Mouse (Mus musculus): ENCODE measurements around the gene Cend1. TPM values are rescaled to one million over a fixed set of nuclear protein-coding genes. Genes with fewer than 3 reads are reported as not detected.

Cend1 gene
- under 1 TPM; 0.39 to 0.96 TPM for polyA plus RNA-seq (2017; shearing (Covaris generic))

DNA sequence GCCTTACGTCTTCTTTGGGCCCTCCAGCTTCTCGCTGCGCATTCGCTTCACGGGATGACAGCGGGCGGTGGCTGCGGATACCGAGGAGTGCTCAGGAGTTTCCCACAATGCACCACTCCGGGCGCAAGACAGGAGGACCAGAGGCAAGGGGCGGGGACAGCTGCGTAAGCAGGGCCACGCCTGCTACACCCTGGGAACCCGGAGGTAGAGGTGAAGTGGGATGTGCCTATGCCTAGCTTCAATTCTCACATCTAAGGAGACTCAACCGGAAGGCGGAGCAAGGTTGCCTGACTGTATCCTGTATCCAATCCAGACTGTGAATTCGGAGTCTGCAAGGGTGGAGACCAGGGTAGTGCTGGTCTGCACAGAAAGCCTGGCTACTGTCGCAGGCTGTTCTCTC is at the start of gene Cend1:
TSS of gene Cend1 (minus strand) at position 182 of the 400 bp plus-strand sequence.

GRCm38 (mm10) chr7:141475011-141475804 is 45.9 kb upstream of the Cend1 start, which contains the start of the genes Polr2l and Tspan4:
Polr2l (minus strand) TSS chr7:141475132.
Tspan4 (plus strand) TSS chr7:141475240.

GRCm38 (mm10) chr7:141467230-141468030 is 38.1 kb upstream of the Cend1 start, which contains the start of gene Cd151:
Cd151 (plus strand) TSS chr7:141467392.

GRCm38 (mm10) chr7:141460391-141461113 is 31.3 kb upstream of the Cend1 start, which contains the start of gene Cracr2b:
Cracr2b (plus strand) TSS chr7:141461094.

DNA sequence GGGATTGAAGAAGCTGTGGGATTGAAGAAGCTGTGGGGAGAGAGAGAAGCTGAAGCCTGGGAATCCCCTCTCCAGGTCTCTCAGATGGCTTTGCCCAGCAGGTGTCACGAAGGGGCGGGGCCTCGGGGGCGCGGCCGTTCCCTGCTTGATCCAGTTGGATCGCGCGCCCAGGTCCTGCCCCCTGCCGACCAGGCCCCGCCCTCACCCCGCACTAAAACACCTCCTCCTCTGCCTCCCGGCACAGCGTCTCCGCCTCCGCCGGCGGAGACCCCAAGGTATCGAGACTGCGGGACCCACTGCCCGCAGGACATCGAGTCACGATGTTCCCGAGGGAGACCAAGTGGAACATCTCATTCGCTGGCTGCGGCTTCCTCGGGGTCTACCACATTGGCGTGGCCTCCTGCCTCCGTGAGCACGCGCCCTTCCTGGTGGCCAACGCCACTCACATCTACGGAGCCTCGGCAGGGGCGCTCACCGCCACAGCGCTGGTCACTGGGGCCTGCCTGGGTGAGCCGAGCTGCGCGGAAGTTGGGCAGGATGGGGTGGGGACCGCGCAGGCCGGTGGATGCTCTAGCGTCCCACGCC is 25.8 kb upstream of the Cend1 start, which contains the start of gene Pnpla2:
TSS of gene Pnpla2 (plus strand) at position 232 of the 585 bp plus-strand sequence.

GRCm38 (mm10) chr7:141447110-141447991 is 18.1 kb upstream of the Cend1 start, which contains the start of gene Rplp2:
Rplp2 (plus strand) TSS chr7:141447370.

GRCm38 (mm10) chr7:141443828-141444237 is 14.5 kb upstream of the Cend1 start, which contains the start of gene Pidd1:
Pidd1 (minus strand) TSS chr7:141444025.

DNA sequence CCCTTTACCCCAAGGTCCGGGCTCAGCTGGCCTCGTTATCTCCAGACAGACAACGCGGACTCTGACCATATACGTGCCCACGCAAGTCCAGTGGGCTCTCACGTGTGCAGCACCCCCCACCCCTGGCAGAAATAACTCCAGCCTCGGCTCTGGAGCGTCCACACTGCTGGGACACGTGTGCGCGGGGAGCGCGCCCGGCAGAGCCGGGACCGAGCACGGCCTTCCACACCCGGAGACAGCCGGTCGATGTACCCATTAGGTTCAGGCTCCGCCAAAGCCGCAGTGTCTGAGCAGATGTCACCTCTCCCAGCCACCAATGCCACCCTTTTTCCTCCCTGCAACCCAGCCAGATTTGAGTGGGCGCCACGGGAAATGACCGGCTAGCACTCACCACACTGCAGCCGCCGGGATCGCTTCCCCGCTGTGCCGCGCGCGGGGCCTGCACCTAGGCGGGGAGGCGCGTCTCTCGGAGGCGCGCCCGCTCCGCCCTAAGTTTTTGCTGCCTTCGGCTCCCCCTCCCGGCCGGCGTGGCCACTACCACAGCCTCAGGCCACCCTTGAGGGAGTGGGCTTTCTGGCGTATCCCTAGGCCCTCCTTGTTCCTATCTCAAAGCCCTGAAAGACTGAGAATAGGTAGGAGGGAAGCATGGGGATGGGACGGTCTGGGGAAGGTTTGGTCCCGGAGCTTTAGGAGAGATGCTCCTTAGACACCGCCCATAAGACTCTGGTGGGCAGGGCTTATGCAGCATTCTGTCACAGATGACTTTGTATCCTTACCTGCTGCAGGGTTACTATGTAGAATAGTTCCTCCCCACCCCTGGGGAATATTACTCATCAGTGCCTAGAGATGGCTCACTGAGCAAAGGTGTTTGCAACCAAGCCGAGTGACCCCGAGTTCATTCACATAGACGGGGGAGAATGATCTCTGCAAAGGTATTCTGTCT is 8.2 kb upstream of the Cend1 start, which contains the start of gene Slc25a22:
TSS of gene Slc25a22 (minus strand) at position 715 of the 943 bp plus-strand sequence.

GRCm38 (mm10) chr7:141413809-141414584 is 15.3 kb downstream of the Cend1 start, which contains the start of gene Gatd1:
Gatd1 (minus strand) TSS chr7:141414136.

GRCm38 (mm10) chr7:141391625-141392551 is 37.4 kb downstream of the Cend1 start, which contains the start of gene Taldo1:
Taldo1 (plus strand) TSS chr7:141392199.

Other genes with a start within 250 kb of the Cend1 start
- gene Hras, start 235.5 kb downstream of the Cend1 start, polyA plus RNA-seq (2017; shearing (Covaris generic)), result 10 to 100 TPM; 56.0 to 61.9 TPM
- gene Lrrc56, start 235.3 kb downstream of the Cend1 start, polyA plus RNA-seq (2017; shearing (Covaris generic)), result 1 to 10 TPM; 2.2 to 5.0 TPM
- gene Lmntd2, start 215.4 kb downstream of the Cend1 start, polyA plus RNA-seq (2017; shearing (Covaris generic)), result 1 to 10 TPM; 8.3 to 9.9 TPM
- gene Rassf7, start 213.6 kb downstream of the Cend1 start, polyA plus RNA-seq (2017; shearing (Covaris generic)), result 10 to 100 TPM; 18.6 to 23.4 TPM
- 10 to 100 TPM; 55.5 to 85.8 TPM for gene Phrf1, start 200.7 kb downstream of the Cend1 start, polyA plus RNA-seq (2017; shearing (Covaris generic))
- 100 to 1,000 TPM; 105 to 126 TPM for gene Irf7, start 163.0 kb downstream of the Cend1 start, polyA plus RNA-seq (2017; shearing (Covaris generic))
- gene Cdhr5, start 152.7 kb downstream of the Cend1 start, polyA plus RNA-seq (2017; shearing (Covaris generic)), result under 1 TPM in 1 of 2 experiments, not detected in 1; 0.07 TPM
- gene Sct, start 150.4 kb downstream of the Cend1 start, polyA plus RNA-seq (2017; shearing (Covaris generic)), result not detected
- under 1 TPM in 1 of 2 experiments, not detected in 1; 0.06 TPM for gene Drd4, start 137.5 kb downstream of the Cend1 start, polyA plus RNA-seq (2017; shearing (Covaris generic))
- gene Deaf1, start 101.8 kb downstream of the Cend1 start, polyA plus RNA-seq (2017; shearing (Covaris generic)), result 10 to 100 TPM; 48.0 to 58.2 TPM
- gene Tmem80, start 101.8 kb downstream of the Cend1 start, polyA plus RNA-seq (2017; shearing (Covaris generic)), result 10 to 100 TPM; 37.5 to 40.6 TPM
- gene Eps8l2, start 90.6 kb downstream of the Cend1 start, polyA plus RNA-seq (2017; shearing (Covaris generic)), result under 1 TPM in 1 of 2 experiments, not detected in 1; 0.09 TPM
- gene Taldo1, start 37.3 kb downstream of the Cend1 start, polyA plus RNA-seq (2017; shearing (Covaris generic)), result 100 to 1,000 TPM; 342 to 415 TPM
- gene Gatd1, start 15.4 kb downstream of the Cend1 start, polyA plus RNA-seq (2017; shearing (Covaris generic)), result 10 to 100 TPM; 72.8 to 73.0 TPM
- 10 to 100 TPM; 56.7 to 57.4 TPM for gene Slc25a22, start 8.4 kb upstream of the Cend1 start, polyA plus RNA-seq (2017; shearing (Covaris generic))
- 10 to 100 TPM; 10.4 to 10.6 TPM for gene Pidd1, start 14.5 kb upstream of the Cend1 start, polyA plus RNA-seq (2017; shearing (Covaris generic))
- gene Rplp2, start 17.9 kb upstream of the Cend1 start, polyA plus RNA-seq (2017; shearing (Covaris generic)), result 1,000 to 10,000 TPM; 1,171 to 2,116 TPM
- 10 to 100 TPM; 88.2 to 90.1 TPM for gene Pnpla2, start 25.7 kb upstream of the Cend1 start, polyA plus RNA-seq (2017; shearing (Covaris generic))
- under 1 TPM in 1 of 2 experiments, not detected in 1; 0.59 TPM for gene Cracr2b, start 31.6 kb upstream of the Cend1 start, polyA plus RNA-seq (2017; shearing (Covaris generic))
- 10 to 100 TPM in 1 of 2 experiments, 1 to 10 TPM in 1; 6.6 to 10.4 TPM for gene Cd151, start 37.9 kb upstream of the Cend1 start, polyA plus RNA-seq (2017; shearing (Covaris generic))
- gene Polr2l, start 45.6 kb upstream of the Cend1 start, polyA plus RNA-seq (2017; shearing (Covaris generic)), result 10 to 100 TPM; 33.5 to 36.8 TPM
- gene Tspan4, start 45.7 kb upstream of the Cend1 start, polyA plus RNA-seq (2017; shearing (Covaris generic)), result 1 to 10 TPM; 2.9 to 3.2 TPM
- gene Chid1, start 110.4 kb upstream of the Cend1 start, polyA plus RNA-seq (2017; shearing (Covaris generic)), result 10 to 100 TPM; 10.7 to 19.5 TPM
- 10 to 100 TPM; 35.9 to 51.1 TPM for gene Ap2a2, start 132.7 kb upstream of the Cend1 start, polyA plus RNA-seq (2017; shearing (Covaris generic))
- gene Muc6, start 225.8 kb upstream of the Cend1 start, polyA plus RNA-seq (2017; shearing (Covaris generic)), result under 1 TPM; 0.14 to 0.36 TPM